Mouse (Mus musculus) kidney, adult 2 months (tissue): ENCODE results near the gene Pdlim1.

Experiments used
- CTCF ChIP-seq: fragments of 200-500 bp; conservative IDR thresholded peaks from 2 replicates; pipeline ENCODE4 v1.5.1; 2011; ENCODE audit warnings: low read depth, mild to moderate bottlenecking, control low read depth, low read length, moderate library complexity, mixed read lengths; ENCODE audit not compliant: insufficient read depth, insufficient read length
- POLR2A ChIP-seq: fragments of 200-500 bp; IDR thresholded peaks from one replicate; pipeline ENCODE4 v1.6.1; 2011; ENCODE audit warnings: low read depth, low read length, control low read depth

- TF ChIP-seq POLR2A = no peak
- TF ChIP-seq CTCF = no peak
These were observed 13.1 kb upstream of the Pdlim1 start for GRCm38 (mm10) chr19:40284704-40285103.
